Mouse (Mus musculus): Measurements from ENCODE around the gene Acsl1. TPM values are rescaled to one million over a fixed set of nuclear protein-coding genes. Genes with fewer than 3 reads are reported as not detected.

The Acsl1 gene
- total and polyA plus RNA-seq, 2 experiments from 2014 or later = 28.2 to 36.7 TPM

DNA sequence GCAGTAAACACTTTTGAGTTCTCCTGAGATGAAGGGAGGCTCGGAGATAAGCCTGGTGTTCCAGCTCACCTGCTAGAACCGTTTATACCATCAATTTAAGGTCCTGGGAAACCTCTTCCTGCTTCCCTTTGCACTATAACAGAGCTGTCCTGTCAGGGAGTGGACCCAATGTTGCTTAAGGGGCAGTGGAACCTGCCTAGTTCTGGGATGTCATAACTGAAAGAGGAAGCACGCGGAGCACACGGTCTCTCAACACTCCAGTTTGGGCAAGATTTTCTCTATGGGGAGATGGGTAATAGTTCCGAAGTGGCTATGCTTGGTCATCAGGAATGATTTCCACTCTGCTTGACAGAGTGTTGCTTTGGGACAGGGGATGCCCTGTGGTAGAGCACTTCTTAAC, 49.8 kb downstream of the Acsl1 start:
- peaks cover 31% of the 10 kb centered on the region; the same call in 1 of the 2 replicates for H3K36me3 ChIP-seq (ENCODE audit: insufficient read depth, low read length)
- DNase-seq (ENCODE audit: low spot score) (no peak), ATAC-seq (ENCODE audit: low FRiP score) (no peak)
- no peak overlapping the region for H3K9ac ChIP-seq (replicated peaks; ENCODE audit: low read length, poor library complexity, severe bottlenecking)
- H3K4me2 ChIP-seq (ENCODE audit: low read depth, low read length, poor library complexity, severe bottlenecking) = no peak overlapping the region
- no peak for TF ChIP-seq CTCF (IDR thresholded peaks at IDR 0.05)
- no peaks in the 10 kb centered on the region for H3K27me3 ChIP-seq (ENCODE audit: insufficient read depth, low read length)
- H3K4me3 ChIP-seq (ENCODE audit: low read depth, low read length) = no peak overlapping the region
- H3K4me1 ChIP-seq (ENCODE audit: insufficient read depth, low read length) = no peaks in the 10 kb centered on the region
- H3K9me3 ChIP-seq (ENCODE audit: low read length) = no peaks in the 10 kb centered on the region
- 92% methylated on average over 6 of the region's 6 CpGs for WGBS
- H3K27ac ChIP-seq (ENCODE audit: low read depth, low read length) = no peak overlapping the region

DNA sequence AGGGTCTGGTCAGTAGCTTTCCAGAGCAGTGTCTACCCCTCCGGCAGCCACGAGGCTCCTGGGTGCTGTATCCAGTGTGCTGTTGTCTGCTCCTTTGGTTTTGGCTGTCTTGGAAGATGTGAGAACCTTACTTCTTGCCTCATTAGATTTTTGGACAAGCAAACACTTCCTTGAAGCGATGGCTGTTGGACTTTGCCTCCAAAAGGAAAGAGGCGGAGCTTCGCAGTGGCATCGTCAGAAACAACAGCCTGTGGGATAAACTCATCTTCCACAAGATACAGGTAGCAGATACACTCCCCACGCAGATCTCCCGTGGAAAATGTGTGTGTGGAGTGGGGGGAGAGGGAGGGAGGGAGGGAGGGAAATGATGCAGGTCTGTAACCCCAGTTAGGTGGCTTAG, 55.3 kb downstream of the Acsl1 start:
- no peak overlapping the region for H3K4me2 ChIP-seq (ENCODE audit: low read depth, low read length, poor library complexity, severe bottlenecking)
- WGBS = 94% methylated on average over 8 of the region's 8 CpGs
- ATAC-seq (ENCODE audit: low FRiP score) = no peak
- H3K9me3 ChIP-seq (ENCODE audit: low read length) = no peaks in the 10 kb centered on the region
- no peak for TF ChIP-seq CTCF (IDR thresholded peaks at IDR 0.05)
- H3K9ac ChIP-seq (replicated peaks; ENCODE audit: low read length, poor library complexity, severe bottlenecking) = no peak overlapping the region
- no peak for DNase-seq (ENCODE audit: low spot score)
- no peaks in the 10 kb centered on the region for H3K27me3 ChIP-seq (ENCODE audit: insufficient read depth, low read length)
- no peaks in the 10 kb centered on the region for H3K4me1 ChIP-seq (ENCODE audit: insufficient read depth, low read length)
- no peak overlapping the region for H3K27ac ChIP-seq (ENCODE audit: low read depth, low read length)
- H3K36me3 ChIP-seq (ENCODE audit: insufficient read depth, low read length) = peaks cover 36% of the 10 kb centered on the region; the same call in 1 of the 2 replicates
- H3K4me3 ChIP-seq (ENCODE audit: low read depth, low read length) = no peak overlapping the region

DNA sequence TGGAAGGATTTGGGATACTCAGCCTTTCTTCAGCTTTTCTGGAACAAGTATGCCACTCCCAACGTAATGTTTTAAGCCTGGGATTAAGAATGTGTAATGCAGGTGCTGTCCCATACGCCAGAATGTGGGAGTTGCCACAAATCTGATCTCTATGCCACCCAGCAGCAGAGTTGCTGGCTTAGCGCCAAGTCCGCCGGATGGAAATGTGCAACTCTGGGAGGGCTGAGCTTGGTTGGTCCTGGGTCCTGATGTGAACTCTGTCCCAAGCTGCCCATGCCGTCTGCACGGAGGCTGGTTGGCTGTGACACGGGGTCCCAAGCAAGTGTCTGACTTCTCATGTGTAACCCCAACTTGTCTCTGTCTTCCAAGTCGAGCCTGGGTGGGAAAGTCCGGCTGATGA, 56.0 kb downstream of the Acsl1 start:
- H3K36me3 ChIP-seq (ENCODE audit: insufficient read depth, low read length) = peaks cover 37% of the 10 kb centered on the region
- no peak for TF ChIP-seq CTCF (IDR thresholded peaks at IDR 0.05)
- no peak overlapping the region for H3K27ac ChIP-seq (ENCODE audit: low read depth, low read length)
- DNase-seq (ENCODE audit: low spot score) = peak; percentile 17
- H3K4me1 ChIP-seq (ENCODE audit: insufficient read depth, low read length) = no peaks in the 10 kb centered on the region
- H3K9me3 ChIP-seq (ENCODE audit: low read length) = no peaks in the 10 kb centered on the region
- no peak for ATAC-seq (ENCODE audit: low FRiP score)
- H3K4me2 ChIP-seq (ENCODE audit: low read depth, low read length, poor library complexity, severe bottlenecking) = no peak overlapping the region
- WGBS = 60% methylated on average over 10 of the region's 10 CpGs
- H3K4me3 ChIP-seq (ENCODE audit: low read depth, low read length) = no peak overlapping the region
- H3K27me3 ChIP-seq (ENCODE audit: insufficient read depth, low read length) = no peaks in the 10 kb centered on the region
- H3K9ac ChIP-seq (replicated peaks; ENCODE audit: low read length, poor library complexity, severe bottlenecking) = no peak overlapping the region

DNA sequence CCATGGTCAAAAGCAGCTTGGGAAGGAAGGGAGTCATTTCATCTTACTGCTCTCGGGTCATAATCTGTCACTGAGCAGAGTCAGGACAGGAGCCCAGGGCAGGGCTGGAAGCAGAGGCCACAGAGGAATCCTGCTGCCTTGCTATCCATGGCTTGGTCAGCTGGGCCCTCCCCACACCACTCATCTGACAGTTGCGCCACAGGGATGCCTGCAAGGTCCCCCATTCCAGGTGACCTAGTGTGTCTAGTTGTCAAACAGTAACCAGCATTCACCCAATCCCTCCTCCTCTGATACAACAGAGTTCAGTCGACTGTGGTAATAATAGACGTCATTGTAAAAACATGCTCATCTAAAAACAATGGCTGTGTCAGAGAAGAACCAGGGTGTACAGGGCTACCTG, 58.7 kb downstream of the Acsl1 start:
- WGBS = 93% methylated on average over 4 of the region's 4 CpGs
- Histone ChIP-seq H3K27me3 (ENCODE audit: insufficient read depth, low read length) (no peaks in the 10 kb centered on the region), H3K36me3 (ENCODE audit: insufficient read depth, low read length) (peaks cover 36% of the 10 kb centered on the region), H3K27ac (ENCODE audit: low read depth, low read length) (no peak overlapping the region), H3K4me1 (ENCODE audit: insufficient read depth, low read length) (no peaks in the 10 kb centered on the region), H3K9me3 (ENCODE audit: low read length) (no peaks in the 10 kb centered on the region), H3K4me3 (ENCODE audit: low read depth, low read length) (no peak overlapping the region), H3K4me2 (ENCODE audit: low read depth, low read length, poor library complexity, severe bottlenecking) (no peak overlapping the region), H3K9ac (replicated peaks; ENCODE audit: low read length, poor library complexity, severe bottlenecking) (no peak overlapping the region)
- no peak for ATAC-seq (ENCODE audit: low FRiP score)
- no peak for DNase-seq (ENCODE audit: low spot score)
- TF ChIP-seq CTCF (IDR thresholded peaks at IDR 0.05) = no peak

DNA sequence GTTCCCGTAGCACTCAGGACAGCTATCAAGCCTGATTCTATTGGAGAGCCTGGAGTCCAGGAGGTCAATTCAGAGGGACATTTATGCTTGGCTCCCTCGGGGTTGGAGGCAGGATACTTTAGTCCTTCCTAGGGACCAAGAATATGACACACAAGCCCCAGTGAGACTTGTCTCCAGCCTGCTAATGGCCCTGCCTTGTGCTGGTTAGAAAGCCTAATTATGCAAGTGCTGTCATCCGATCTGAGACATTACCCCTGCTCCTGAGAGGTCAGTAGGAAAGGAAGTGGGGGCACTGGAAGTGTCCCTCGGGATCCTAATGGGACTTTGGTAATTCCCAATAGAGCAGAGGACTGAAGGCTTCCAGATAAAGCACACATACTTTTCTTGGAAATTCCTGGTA, 59.7 kb downstream of the Acsl1 start:
- WGBS = 62% methylated on average over 4 of the region's 4 CpGs
- no peak for ATAC-seq (ENCODE audit: low FRiP score)

DNA sequence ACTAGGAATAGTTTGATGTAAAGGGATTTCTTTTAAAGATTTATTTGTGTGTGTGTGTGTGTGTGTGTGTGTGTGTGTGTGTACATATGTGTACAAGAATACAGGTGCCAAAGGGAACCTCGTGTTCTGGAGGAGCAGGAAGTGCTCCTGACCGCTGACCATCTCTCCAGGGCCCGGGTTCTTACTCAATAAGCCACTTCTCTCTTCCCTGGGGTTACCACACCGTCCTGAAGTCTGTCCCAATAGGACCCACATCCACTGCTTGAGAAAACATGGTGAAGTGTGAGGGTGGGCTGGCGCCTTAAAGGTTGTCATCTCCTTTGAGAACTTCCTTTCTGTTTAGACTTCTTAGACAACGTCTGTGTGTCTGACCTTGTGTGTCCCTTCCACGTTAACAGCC, 63.1 kb downstream of the Acsl1 start:
- H3K9ac ChIP-seq (replicated peaks; ENCODE audit: low read length, poor library complexity, severe bottlenecking) = no peak overlapping the region
- DNase-seq (ENCODE audit: low spot score) = no peak
- no peak for TF ChIP-seq CTCF (IDR thresholded peaks at IDR 0.05)
- no peak overlapping the region for H3K4me2 ChIP-seq (ENCODE audit: low read depth, low read length, poor library complexity, severe bottlenecking)
- H3K4me3 ChIP-seq (ENCODE audit: low read depth, low read length) = no peak overlapping the region
- 90% methylated on average over 7 of the region's 7 CpGs for WGBS
- peaks cover 30% of the 10 kb centered on the region for H3K36me3 ChIP-seq (ENCODE audit: insufficient read depth, low read length)
- H3K27me3 ChIP-seq (ENCODE audit: insufficient read depth, low read length) = no peaks in the 10 kb centered on the region
- H3K9me3 ChIP-seq (ENCODE audit: low read length) = no peaks in the 10 kb centered on the region
- no peak for ATAC-seq (ENCODE audit: low FRiP score)
- no peaks in the 10 kb centered on the region for H3K4me1 ChIP-seq (ENCODE audit: insufficient read depth, low read length)
- H3K27ac ChIP-seq (ENCODE audit: low read depth, low read length) = no peak overlapping the region

More for the DNA sequence above, 59.7 kb downstream of the Acsl1 start:
- no peaks in the 10 kb centered on the region for H3K27me3 ChIP-seq (ENCODE audit: insufficient read depth, low read length)
- no peaks in the 10 kb centered on the region for H3K9me3 ChIP-seq (ENCODE audit: low read length)
- H3K4me2 ChIP-seq (ENCODE audit: low read depth, low read length, poor library complexity, severe bottlenecking) = no peak overlapping the region
- no peak overlapping the region for H3K9ac ChIP-seq (replicated peaks; ENCODE audit: low read length, poor library complexity, severe bottlenecking)
- no peak overlapping the region for H3K4me3 ChIP-seq (ENCODE audit: low read depth, low read length)
- no peaks in the 10 kb centered on the region for H3K4me1 ChIP-seq (ENCODE audit: insufficient read depth, low read length)
- no peak for DNase-seq (ENCODE audit: low spot score)
- no peak for TF ChIP-seq CTCF (IDR thresholded peaks at IDR 0.05)
- H3K36me3 ChIP-seq (ENCODE audit: insufficient read depth, low read length) = peaks cover 36% of the 10 kb centered on the region
- no peak overlapping the region for H3K27ac ChIP-seq (ENCODE audit: low read depth, low read length)
